Mouse (Mus musculus) cerebellum, postnatal 4 days (tissue): ENCODE results near the gene Zfyve26.
"Not testable (repeated sequence)": the region's sequence is repeated elsewhere in the genome, so short reads cannot be mapped to it uniquely, and the experiment has no call there.

ENCODE experiments used
- DNase-seq, 2 experiments: peaks; one replicate each; pipeline ENCODE4 v3.0.0; 2022; ENCODE audit warnings: low spot score in 2 of 2, mixed read lengths in 1 of 2

Gene Zfyve26

DNA sequence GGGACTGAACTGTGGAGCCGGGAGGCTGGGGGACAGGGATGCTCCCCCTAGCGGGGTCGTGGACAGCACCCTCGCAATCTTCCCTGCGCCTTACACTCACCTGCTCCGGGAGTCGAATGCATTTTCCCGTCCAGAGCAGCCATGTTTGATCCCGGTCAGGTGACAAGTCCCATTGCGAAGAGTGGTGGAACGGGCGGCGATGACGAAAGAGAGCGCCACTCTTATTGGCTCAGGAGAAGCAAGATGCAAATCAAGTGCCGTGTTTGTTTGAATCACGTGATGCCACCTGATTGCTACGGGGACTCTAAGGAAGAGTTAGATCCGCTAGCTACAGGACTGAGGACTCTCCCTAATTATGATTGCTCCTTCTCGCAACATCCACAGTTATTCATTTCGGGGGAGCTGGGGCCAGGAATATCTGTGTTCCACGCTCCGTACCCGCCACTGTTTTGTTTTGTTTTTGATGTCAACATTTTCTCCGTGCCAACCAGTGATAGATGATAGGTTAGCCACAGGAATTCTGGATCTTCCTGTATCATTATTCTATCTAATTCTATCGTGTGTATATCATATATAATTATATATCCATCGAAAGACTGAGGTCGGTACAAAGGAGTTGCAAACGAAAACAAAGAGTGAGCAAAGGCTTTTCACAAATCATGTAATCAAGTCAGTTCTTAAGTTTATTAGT, at the start of gene Zfyve26:
Zfyve26 (minus strand) TSS at position 179 of the 691 bp plus-strand sequence.
- DNase-seq, result peak; percentile 58 to 87

DNA sequence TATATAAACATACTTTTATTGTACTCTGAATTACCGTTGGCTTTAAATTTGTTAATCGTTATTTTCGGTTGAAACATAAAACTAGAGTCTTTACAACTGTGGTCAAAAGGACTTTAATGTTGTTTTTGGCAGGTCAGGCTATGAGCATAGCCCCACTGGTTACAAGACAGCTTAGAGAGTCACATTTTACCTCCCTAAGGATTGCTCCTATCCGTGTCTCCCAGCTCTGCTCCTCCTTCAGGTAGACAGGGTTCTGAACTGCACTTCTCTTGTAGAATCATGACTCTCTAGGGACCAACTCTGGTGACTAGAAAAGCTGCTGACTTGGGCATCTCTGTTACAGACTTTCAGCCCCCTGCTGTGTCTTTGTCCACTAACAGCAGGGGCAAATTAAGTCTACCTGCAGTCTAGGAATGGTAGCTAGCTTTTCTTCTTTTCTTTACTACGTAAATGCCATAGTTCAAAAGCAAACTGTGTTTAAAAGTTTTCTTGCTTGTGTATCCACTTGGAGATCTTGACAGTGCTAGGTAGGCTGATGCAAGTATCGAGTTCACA, 45.3 kb upstream of the Zfyve26 start:
- DNase-seq, result no peak

DNA sequence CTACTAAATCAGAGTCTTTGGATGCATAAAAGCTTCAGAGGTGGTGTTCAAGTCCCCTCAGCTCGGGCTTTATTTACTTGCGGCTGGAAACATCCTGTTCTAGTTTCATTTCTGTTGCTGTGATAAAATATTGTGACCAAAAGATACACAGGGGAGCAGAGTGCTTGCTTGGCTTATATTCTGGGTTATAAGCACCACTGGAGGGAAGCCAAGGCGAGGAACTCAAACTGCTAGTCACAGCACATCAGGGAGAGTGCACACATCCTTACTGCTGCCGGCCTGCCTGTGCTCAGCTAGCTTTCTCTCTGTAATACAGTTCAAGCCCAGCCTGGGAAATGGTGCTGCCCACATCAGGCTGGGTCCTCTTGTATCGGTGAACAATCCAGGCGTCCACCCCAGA, 44.4 kb upstream of the Zfyve26 start:
- no peak for DNase-seq

DNA sequence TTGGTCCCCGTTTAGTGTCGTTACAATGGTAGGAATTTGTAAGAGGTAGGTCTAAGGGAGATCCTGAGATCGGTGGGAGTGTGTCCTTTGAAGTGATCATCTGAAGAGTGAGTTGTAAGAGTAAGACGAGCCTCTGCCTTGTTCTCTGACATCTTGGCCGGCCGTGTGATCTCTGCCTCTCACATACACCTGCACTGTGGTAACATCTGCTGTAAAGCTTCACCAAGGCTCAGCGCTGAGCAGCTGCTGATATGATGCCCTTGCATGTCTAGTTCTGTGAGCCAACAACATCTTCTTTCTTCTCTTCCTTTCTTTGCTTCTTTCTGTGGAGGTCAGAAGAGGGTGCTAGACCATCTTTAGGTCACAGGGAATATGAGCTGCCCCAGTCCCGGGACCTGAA, 42.7 kb upstream of the Zfyve26 start:
- DNase-seq, result no peak

GRCm38 (mm10) chr12:79331722-79332121, 35.6 kb upstream of the Zfyve26 start:
- DNase-seq, result no peak

- no peak for DNase-seq
Observed at GRCm38 (mm10) chr12:79330571-79330970, 34.5 kb upstream of the Zfyve26 start.

DNA sequence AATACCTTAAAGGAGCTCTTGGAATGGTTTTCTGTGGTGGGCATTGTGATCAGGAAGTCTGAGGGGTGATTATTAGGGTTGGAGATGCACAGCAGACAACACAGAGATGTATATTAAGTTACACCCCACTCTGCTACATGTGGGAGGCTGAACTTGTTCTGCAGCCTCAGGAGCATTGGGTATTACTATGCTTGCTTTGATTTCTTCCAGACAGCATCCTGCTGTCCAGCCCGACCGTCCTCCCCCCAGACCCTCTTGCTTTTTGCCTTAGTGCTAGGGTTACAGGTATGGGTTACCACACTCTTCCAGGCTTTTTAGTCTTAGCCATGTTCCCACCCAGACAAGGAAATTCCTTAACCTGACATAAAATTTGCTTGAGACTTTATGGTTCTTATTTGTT, 31.8 kb upstream of the Zfyve26 start:
- DNase-seq, result no peak

DNA sequence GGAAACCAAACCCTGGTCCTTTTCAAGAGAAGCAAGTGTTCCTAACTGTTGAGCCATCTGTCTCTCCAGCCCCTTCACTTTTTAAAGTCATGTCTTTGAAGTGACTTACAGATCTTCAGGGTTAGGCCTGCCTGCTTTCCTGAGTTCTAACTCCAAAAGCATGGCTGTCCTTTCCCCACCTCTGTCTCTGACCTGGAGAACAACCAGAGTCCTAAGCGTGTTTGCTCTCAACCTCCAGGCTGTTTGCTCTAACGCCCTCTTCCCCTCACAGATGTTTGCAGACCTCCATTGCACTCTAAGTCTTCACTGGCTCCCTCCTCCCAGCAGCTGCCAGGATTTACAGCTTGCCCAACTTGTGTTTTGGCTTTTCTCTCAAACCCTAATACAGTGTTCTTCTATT, 30.6 kb upstream of the Zfyve26 start:
- no peak for DNase-seq

- DNase-seq, result no peak
Observed at GRCm38 (mm10) chr12:79326236-79326635, 30.1 kb upstream of the Zfyve26 start.

DNA sequence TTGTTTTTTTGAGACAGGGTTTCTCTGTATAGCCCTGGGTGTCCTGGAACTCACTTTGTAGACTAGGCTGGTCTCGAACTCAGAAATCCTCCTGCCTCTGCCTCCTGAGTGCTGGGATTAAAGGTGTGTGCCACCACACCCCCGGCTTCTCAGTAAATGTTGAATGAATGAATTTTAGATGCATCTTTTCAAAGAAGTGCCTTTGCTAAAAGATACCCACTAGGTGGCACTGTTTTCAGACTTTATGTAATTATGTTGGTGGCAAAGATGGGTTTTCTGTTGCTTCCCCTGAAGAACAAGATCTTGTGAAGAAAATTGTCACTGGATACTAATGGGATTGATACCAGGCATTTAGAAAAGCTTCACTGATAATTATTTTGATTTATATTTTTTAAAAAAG, 26.4 kb upstream of the Zfyve26 start:
- DNase-seq, result not testable (repeated sequence)

DNA sequence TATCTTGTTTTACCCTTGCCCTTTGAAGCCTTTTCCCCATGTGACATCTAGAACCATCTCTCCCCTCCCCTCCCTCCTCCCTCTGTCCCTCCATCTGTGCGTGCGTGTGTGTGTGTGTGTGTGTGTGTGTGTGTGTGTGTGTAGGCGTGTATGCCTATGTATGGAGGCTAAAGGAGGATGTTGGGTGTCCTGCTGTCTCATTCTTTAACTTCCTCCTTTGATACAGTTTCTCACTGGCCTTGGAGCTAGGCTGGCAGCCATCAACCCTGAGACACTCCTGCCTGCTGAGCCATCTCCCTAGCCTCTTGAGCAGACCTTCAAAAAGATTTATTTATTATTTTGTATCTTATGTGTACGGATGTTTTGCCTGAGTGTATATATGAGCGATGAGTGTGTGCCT, 24.8 kb upstream of the Zfyve26 start:
- no peak for DNase-seq

GRCm38 (mm10) chr12:79317339-79317738, 21.2 kb upstream of the Zfyve26 start:
- DNase-seq, result no peak

DNA sequence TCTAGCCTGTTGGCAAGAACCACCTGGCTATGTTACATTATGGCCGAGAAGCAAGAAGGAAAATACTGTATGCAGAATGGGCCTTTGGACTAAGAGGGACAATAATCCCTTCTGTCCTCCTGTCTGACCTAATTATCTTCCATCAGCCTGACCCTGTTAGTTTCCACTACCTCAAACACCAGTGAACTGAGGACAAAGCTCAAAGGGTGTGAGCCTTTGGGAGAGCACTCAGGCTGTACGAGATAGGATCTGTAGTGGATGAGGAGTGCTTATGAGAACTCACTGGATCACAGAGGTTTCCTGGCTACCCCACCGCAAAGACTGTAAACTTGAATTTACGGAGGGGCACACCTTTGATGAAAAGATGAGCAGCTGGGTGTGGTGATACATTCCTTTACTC, 17.6 kb upstream of the Zfyve26 start:
- no peak for DNase-seq

- DNase-seq, result no peak
Observed at GRCm38 (mm10) chr12:79306013-79306412, 9.9 kb upstream of the Zfyve26 start.

- no peak for DNase-seq
Observed at GRCm38 (mm10) chr12:79305131-79305530, 9.0 kb upstream of the Zfyve26 start.

GRCm38 (mm10) chr12:79301802-79302201, 5.7 kb upstream of the Zfyve26 start:
- DNase-seq, result no peak

DNA sequence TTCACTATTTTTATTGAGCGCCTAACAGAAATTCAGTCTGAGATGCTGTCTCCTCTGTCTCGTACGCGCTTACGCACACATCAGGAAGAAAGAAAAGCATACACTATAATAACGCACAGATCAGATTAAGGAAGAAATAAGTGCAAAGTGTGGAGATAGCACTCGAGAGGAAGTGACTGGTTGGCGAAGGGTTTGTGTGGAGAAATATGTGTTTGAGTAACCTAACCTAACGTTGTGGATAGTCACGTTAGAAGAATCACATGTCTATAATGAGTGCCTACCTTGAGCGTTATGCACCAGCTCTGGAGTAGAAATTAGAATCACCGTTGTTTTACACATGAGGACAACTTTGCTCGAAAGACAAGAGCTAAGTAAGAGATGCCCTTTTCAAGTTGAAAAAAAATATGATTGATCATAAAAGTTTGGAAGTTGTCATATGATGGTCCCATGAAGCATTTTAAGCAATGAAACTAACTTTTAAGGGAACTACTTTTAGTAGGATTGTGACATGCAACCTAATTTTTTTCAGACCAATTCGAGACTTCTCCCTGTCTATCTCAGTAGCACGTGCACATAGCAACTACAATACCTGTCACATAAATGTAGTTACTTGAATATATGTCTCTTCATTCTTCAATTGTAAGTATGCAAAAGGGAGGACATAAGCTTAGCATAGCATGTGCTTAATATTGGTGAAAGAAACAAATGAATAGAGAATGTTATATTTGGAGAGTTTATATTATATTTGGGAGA, 2.0 kb upstream of the Zfyve26 start:
- no peak for DNase-seq

- peak; percentile 23 to 59 for DNase-seq
Observed at GRCm38 (mm10) chr12:79297121-79297576, 1.0 kb upstream of the Zfyve26 start, which contains the start of gene Rad51b. Rad51b (plus strand) TSS chr12:79297282.

- no peak for DNase-seq
Observed at GRCm38 (mm10) chr12:79292874-79293273, 3.2 kb downstream of the Zfyve26 start.

DNA sequence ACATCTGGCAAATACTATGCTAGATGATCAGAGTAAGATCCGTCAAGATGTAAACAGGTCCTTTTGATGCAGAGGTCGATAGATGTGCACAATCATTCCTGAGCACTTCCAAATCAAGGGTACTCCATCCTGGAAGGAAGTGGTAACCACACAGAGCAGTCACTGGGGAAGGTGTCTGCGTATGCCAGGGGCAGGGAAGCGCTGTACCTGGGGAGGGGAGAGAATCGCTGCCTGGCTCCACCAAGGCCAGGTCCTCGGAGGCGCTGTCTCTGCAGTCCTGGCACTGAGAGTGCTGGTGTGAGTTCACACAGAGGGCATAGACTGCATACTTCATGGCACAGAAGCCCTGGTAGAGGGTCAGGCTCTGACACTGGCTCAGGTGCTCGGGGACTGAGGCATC, 13.5 kb downstream of the Zfyve26 start:
- no peak for DNase-seq

DNA sequence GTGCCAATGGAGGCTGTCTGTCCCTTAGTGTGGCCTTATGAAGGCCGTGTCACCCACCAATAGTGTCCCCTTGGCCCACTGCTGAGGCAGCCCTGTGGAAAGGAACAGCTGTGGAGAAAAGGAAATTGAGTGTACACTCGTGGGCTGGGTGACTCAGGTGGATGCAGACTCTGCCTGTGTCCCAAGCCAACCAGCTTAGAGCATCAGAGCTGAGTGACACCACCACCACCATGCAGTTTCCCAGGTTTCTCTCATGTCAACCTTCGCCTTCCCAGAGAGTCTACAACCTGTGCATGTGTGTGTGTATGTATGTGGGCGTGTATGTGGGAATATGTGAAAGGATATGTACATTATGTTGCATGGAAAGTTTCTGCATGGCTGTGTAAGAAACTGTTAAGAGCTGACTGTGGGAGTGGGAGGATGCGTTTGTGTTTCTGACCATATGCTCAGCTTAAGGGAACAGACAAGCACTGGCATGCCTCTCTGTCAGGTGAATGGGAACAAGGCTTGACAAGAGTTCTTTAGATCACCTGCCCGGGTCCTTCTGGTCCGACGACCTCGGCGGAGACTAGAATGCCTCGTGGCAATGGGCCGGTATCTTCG, 16.5 kb downstream of the Zfyve26 start:
- no peak for DNase-seq

DNA sequence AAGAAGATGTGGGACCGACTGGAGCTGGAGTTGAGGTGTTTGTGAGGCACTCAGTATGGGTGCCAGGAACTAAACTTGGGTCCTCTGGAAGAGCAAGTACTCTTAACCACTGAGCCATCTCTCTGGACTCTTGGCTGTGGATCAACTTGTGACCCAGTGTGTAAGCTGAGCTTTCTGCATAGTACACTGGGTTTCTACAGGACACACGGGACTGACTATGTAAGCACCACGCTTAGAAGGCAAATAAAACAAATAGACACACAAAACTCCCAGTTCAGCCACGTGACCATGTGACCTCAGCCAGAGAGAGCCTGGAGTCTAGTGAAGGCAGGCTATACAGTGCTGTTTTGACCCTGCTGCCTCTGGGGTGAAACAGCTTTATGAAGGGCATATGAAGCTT, 23.5 kb downstream of the Zfyve26 start:
- DNase-seq, result no peak
